Mouse (Mus musculus): ENCODE results near the gene Atp6ap1.

Atp6ap1 gene

GRCm38 (mm10) chrX:74304867-74305700 lies 8.2 kb downstream of the Atp6ap1 start, which contains the start of gene Gdi1:
TSS of gene Gdi1 (plus strand) at chrX:74304998.
- DNase-seq (ENCODE audit: low spot score): no peak

GRCm38 (mm10) chrX:74312540-74313464 lies 15.9 kb downstream of the Atp6ap1 start, which contains the start of gene Fam50a:
TSS of gene Fam50a (plus strand) at chrX:74313033.
- peak; percentile 31 for DNase-seq (ENCODE audit: low spot score)

- no peak for DNase-seq (ENCODE audit: low spot score)
Measured at GRCm38 (mm10) chrX:74328725-74329161, 31.8 kb downstream of the Atp6ap1 start, which contains the start of gene Plxna3. TSS of gene Plxna3 (plus strand) at chrX:74329066.

GRCm38 (mm10) chrX:74329215-74329671 lies 32.3 kb downstream of the Atp6ap1 start:
- no peak for DNase-seq (ENCODE audit: low spot score)

- DNase-seq (ENCODE audit: low spot score): no peak
Measured at GRCm38 (mm10) chrX:74330166-74330930, 33.5 kb downstream of the Atp6ap1 start.

- no peak for DNase-seq (ENCODE audit: low spot score)
Measured at GRCm38 (mm10) chrX:74352645-74353466, 56.0 kb downstream of the Atp6ap1 start.

GRCm38 (mm10) chrX:74353467-74353770 lies 56.5 kb downstream of the Atp6ap1 start, which contains the start of gene Lage3:
TSS of gene Lage3 (minus strand) at chrX:74353618.
- peak; percentile 24 for DNase-seq (ENCODE audit: low spot score)

All from layer of hippocampus, adult 9-10 months (tissue).